16 mouse cellular contexts compared by ENCODE assay signal in genomic region chr10:130229584-130229983, GRCm38 (mm10). TPM values are rescaled to one million over a fixed set of nuclear protein-coding genes. Genes with fewer than 3 reads are reported as not detected.
DNase-seq lines count a peak whose midpoint lies in the region; TF ChIP-seq lines count a peak whose summit lies in the region.
"Had no signal": no experiment of that assay in that cellular context is flagged by ENCODE, and none has a peak within 500 bp of the region (broad histone marks: within the 10 kb centered on the region; RNA-seq: fewer than 3 reads in every experiment).

No protein-coding gene starts in this region.

- peak; percentile 18 for DNase-seq in adrenal gland, adult 2 months
- no peak for DNase-seq in adrenal gland, adult 18-20 months (ENCODE audit: low spot score in 2 of 2)
- DNase-seq in layer of hippocampus, adult 2 months (ENCODE audit: low spot score in 2 of 2): no peak
- no peak for DNase-seq in layer of hippocampus, adult 18-20 months (ENCODE audit: low spot score in 2 of 2)
- peak; percentile 62 for DNase-seq in R1 (ENCODE audit: low read depth, low spot score)
- peak; percentile 11 for DNase-seq in mesoderm, embryonic 11.5 days (ENCODE audit: low read depth, low spot score)
- DNase-seq in adipocyte (ENCODE audit: low spot score): no peak
- no peak for DNase-seq in B cell, adult 2 months
- DNase-seq: liver, embryonic 13.5 days had no signal

- TF ChIP-seq CTCF in layer of hippocampus, adult 2 months (conservative IDR thresholded peaks at IDR 0.05): peak; percentile 62

- no peak overlapping the region for H3K4me3 ChIP-seq in layer of hippocampus, adult 2 months
- H3K4me3 ChIP-seq: forebrain, embryonic 15.5 days; liver, embryonic 13.5 days; midbrain, embryonic 12.5 days had no signal

- H3K27ac ChIP-seq in layer of hippocampus, adult 2 months: no peak overlapping the region
- H3K27ac ChIP-seq: forebrain, embryonic 15.5 days; liver, embryonic 13.5 days; midbrain, embryonic 12.5 days had no signal

RNA-seq across cellular contexts. Expression of gene Olfr827, which starts 15.4 kb away (rescaled TPM):
- total RNA-seq in adrenal gland, adult 2 months (2021): not detected
- polyA plus RNA-seq in adrenal gland, adult 2 months (2012; rRNA removed): not detected in 2 replicates
- not detected for total RNA-seq in adrenal gland, adult 18-20 months (2021)
- not detected for total RNA-seq in layer of hippocampus, adult 2 months (2021)
- total RNA-seq in layer of hippocampus, adult 18-20 months (2021): not detected
- total RNA-seq: layer of hippocampus, postnatal 25 days; neutrophil, adult 5-6 weeks had no signal
- polyA plus RNA-seq: C2C12; forebrain, embryonic 15.5 days; heart, embryonic 11.5 days; intestine, embryonic 16.5 days; liver, embryonic 13.5 days; midbrain, embryonic 12.5 days had no signal

RNA-seq across cellular contexts. Expression of gene Olfr826, which starts 45.6 kb away (rescaled TPM):
- not detected for total RNA-seq in adrenal gland, adult 2 months (2021)
- polyA plus RNA-seq in adrenal gland, adult 2 months (2012; rRNA removed): not detected in 2 replicates
- total RNA-seq in adrenal gland, adult 18-20 months (2021): not detected
- total RNA-seq in layer of hippocampus, adult 2 months (2021): not detected
- total RNA-seq in layer of hippocampus, adult 18-20 months (2021): not detected
- total RNA-seq: layer of hippocampus, postnatal 25 days; neutrophil, adult 5-6 weeks had no signal
- polyA plus RNA-seq: C2C12; forebrain, embryonic 15.5 days; heart, embryonic 11.5 days; intestine, embryonic 16.5 days; liver, embryonic 13.5 days; midbrain, embryonic 12.5 days had no signal

RNA-seq across cellular contexts. Expression of gene Neurod4, which starts 50.5 kb away (rescaled TPM):
- 1 to 10 TPM in 1 of 2 experiments, under 1 TPM in 1; 0.61 to 1.1 TPM for total RNA-seq in adrenal gland, adult 2 months (2021)
- polyA plus RNA-seq in adrenal gland, adult 2 months (2012; rRNA removed): 0.08 TPM in 1 of 2 replicates, not detected in the other
- total RNA-seq in adrenal gland, adult 18-20 months (2021): 1 to 10 TPM in 1 of 2 experiments, under 1 TPM in 1; 0.33 to 1.7 TPM
- under 1 TPM; 0.10 to 0.18 TPM for total RNA-seq in layer of hippocampus, adult 2 months (2021)
- under 1 TPM in 1 of 2 experiments, not detected in 1; 0.10 TPM for total RNA-seq in layer of hippocampus, adult 18-20 months (2021)
- polyA plus RNA-seq: C2C12; heart, embryonic 11.5 days; intestine, embryonic 16.5 days; liver, embryonic 13.5 days had no signal

Comparison
In these comparisons a context has a peak if more than half of its experiments do, and no peak if none do; other contexts are left out.
1. DNase-seq: peak in adrenal gland, adult 2 months (single experiment), R1 (single experiment) and mesoderm, embryonic 11.5 days (single experiment); none in adrenal gland, adult 18-20 months (0 of 2), layer of hippocampus, adult 2 months (0 of 2), layer of hippocampus, adult 18-20 months (0 of 2), adipocyte (single experiment) and B cell, adult 2 months (0 of 2).